Mouse (Mus musculus): Measurements from ENCODE around the gene Mrps9. TPM values are rescaled to one million over a fixed set of nuclear protein-coding genes. Genes with fewer than 3 reads are reported as not detected.

Mrps9 gene
- polyA plus RNA-seq (2016; fragmentation: Nextera tagmentation; extraction: Ambion mirVana), result 46.3 and 50.4 TPM in 2 replicates

DNA sequence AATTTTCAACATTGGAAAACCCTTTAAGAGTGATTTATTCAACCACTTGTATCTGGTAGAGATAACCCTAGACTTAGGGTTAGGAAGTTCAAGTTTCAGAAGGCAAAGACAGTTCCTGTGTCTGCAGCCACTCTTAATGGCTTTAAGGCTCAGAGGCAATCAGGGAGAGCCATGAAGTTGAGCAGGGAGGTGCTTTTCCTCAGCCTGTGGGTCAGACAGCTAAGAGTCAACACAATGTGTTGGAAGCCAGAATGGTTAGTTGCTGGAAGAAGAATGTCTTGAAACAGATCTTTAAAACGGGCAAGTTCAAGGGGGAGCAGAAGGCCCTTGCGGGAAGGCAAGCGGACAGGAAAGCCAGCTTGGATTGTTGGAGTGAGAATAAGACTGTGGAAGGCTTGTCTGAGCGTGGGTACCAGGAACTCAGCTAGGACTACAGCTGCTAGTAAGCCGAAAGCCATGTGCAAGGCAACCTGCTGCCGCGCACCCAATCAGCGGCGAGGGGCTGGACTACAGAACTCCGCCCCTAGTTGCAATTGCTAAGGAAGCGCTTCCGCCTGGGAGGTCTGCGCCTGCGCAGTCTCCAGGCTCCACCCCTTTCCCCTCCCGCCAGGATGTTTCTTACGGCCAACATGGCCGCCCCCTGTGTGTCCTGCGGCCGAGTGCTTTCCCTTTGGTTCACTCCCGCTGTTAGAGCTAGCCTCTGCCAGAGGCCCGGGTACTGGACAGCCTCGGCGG lies at the start of gene Mrps9:
TSS of gene Mrps9 (plus strand) at position 571 of the 735 bp plus-strand sequence.
- Histone ChIP-seq H3K27me3 (no peaks in the 10 kb centered on the region), H3K36me3 (replicated peaks) (no peaks in the 10 kb centered on the region), H3K9me3 (no peaks in the 10 kb centered on the region), H3K4me2 (peak within 1 kb of the TSS; percentile 73), H3K27ac (0 out of 2 replicates have a peak within 1 kb of the TSS, but pooled peaks have one; percentile 3), H3K9ac (peak within 1 kb of the TSS; percentile 82), H3K4me3 (replicated peaks) (peak within 1 kb of the TSS; percentile 89), H3K4me1 (peaks cover 13% of the 10 kb centered on the region)
- peak; percentile 100 for ATAC-seq (ENCODE audit: low FRiP score)
- WGBS, result 0% methylated on average over 23 of the region's 23 CpGs

DNA sequence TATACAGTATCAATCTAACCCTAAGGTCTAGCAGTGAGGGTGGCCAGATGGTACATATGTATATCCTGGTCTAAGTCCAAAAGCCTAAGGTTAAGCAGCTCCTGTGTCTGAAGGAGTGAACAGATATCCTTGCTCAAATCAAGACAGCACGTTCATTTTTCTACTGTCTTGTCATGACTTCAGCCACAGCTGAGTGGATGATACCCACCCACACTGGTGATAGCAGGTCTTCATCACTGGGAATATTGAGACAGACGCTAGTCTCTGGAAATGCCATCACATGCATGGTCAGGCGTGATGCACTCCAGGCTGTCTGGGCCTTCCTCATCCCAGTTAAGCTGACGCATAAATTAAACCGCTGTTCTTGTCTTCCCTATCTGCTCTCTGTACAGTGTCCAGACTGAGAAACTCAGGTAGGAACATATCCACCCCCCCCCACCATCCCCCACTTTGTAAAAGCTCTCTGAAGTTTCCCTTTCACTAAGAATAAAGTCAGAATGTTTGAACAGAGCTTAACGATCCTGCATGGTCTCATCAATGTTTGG lies 37.7 kb upstream of the Mrps9 start:
- H3K4me1 ChIP-seq, result no peaks in the 10 kb centered on the region
- no peaks in the 10 kb centered on the region for H3K36me3 ChIP-seq (replicated peaks)
- no peak overlapping the region for H3K9ac ChIP-seq
- no peak for ATAC-seq (ENCODE audit: low FRiP score)
- 93% methylated on average over 6 of the region's 6 CpGs for WGBS
- H3K4me2 ChIP-seq, result no peak overlapping the region
- no peaks in the 10 kb centered on the region for H3K27me3 ChIP-seq
- H3K27ac ChIP-seq, result no peak overlapping the region
- no peaks in the 10 kb centered on the region for H3K9me3 ChIP-seq
- no peak overlapping the region for H3K4me3 ChIP-seq (replicated peaks)

GRCm38 (mm10) chr1:42814798-42815619 lies 36.0 kb upstream of the Mrps9 start:
- no peak overlapping the region for H3K27ac ChIP-seq
- 89% methylated on average over 15 of the region's 15 CpGs for WGBS
- H3K36me3 ChIP-seq (replicated peaks), result no peaks in the 10 kb centered on the region

DNA sequence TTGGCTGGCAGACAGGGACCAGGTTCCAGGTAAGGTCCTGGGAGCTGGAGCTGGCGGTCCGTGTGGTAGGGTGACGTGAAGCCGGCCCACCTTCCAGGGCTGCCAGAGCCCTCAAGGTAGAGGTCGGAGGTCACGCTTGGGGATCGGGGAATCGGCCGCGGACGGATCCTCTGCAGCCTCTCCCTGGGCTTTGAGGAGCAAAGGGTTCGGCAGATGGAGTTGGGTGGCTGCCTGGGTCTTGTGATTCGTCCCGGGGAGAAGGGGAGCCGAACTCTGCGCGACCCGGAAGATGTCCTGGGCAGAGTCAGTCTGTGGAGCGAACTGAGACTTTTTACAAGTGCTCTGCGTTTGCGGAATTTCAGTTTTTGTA lies 350 bp downstream of the Mrps9 start:
- Histone ChIP-seq H3K36me3 (replicated peaks) (no peaks in the 10 kb centered on the region), H3K27me3 (no peaks in the 10 kb centered on the region), H3K4me3 (replicated peaks) (peak overlapping the region; percentile 89), H3K4me1 (peaks cover 13% of the 10 kb centered on the region), H3K9ac (peak overlapping the region; percentile 82), H3K27ac (0 out of 2 replicates have a peak overlapping the region, but pooled peaks have one; percentile 3), H3K4me2 (peak overlapping the region; percentile 73), H3K9me3 (no peaks in the 10 kb centered on the region)
- under 1% methylated on average over 21 of the region's 21 CpGs for WGBS
- no peak for ATAC-seq (ENCODE audit: low FRiP score)

More at GRCm38 (mm10) chr1:42814798-42815619, 36.0 kb upstream of the Mrps9 start:
- Histone ChIP-seq H3K9ac (no peak overlapping the region), H3K4me1 (no peaks in the 10 kb centered on the region), H3K27me3 (no peaks in the 10 kb centered on the region), H3K4me3 (replicated peaks) (no peak overlapping the region), H3K4me2 (no peak overlapping the region), H3K9me3 (no peaks in the 10 kb centered on the region)
- no peak for ATAC-seq (ENCODE audit: low FRiP score)

- no peak for ATAC-seq (ENCODE audit: low FRiP score)
- Histone ChIP-seq H3K4me1 (peaks cover 13% of the 10 kb centered on the region), H3K9me3 (no peaks in the 10 kb centered on the region), H3K9ac (peak overlapping the region; percentile 82), H3K4me2 (peak overlapping the region; percentile 73), H3K4me3 (replicated peaks) (peak overlapping the region; percentile 89), H3K27me3 (no peaks in the 10 kb centered on the region), H3K36me3 (replicated peaks) (no peaks in the 10 kb centered on the region), H3K27ac (no peak overlapping the region)
- WGBS, result 4% methylated on average over 16 of the region's 16 CpGs
Observed at GRCm38 (mm10) chr1:42851810-42852209, 777 bp downstream of the Mrps9 start.

DNA sequence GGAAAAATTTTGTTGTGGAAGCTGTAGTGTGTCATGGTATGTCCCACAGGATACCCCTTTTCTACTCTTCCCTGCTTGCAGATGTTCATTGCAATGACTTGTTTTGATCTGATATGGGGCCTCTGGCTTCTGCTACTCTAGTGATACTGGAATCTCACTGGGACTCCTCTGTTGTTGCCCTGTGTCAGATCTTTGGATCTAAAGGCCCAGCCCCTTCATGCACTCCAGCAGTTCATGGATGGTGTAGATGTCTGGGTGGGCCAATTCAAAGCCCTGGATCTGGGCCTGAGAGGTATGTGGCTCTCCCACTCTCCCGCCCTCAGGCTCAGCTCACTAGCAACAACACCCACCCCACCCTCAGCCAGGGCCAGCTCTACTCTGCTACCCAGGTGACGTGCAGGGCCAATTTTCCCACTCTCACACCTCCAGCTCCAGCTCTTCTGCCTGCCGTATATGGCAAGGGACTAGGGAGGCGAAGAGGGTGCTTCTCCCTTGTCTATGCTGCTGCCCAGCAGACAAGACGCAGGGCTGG lies 13.8 kb downstream of the Mrps9 start:
- Histone ChIP-seq H3K27ac (no peak overlapping the region), H3K27me3 (no peaks in the 10 kb centered on the region), H3K36me3 (replicated peaks) (peaks cover 27% of the 10 kb centered on the region), H3K9me3 (no peaks in the 10 kb centered on the region), H3K4me3 (replicated peaks) (no peak overlapping the region), H3K9ac (no peak overlapping the region), H3K4me2 (no peak overlapping the region), H3K4me1 (no peaks in the 10 kb centered on the region)
- WGBS, result 92% methylated on average over 5 of the region's 5 CpGs
- ATAC-seq (ENCODE audit: low FRiP score), result no peak

DNA sequence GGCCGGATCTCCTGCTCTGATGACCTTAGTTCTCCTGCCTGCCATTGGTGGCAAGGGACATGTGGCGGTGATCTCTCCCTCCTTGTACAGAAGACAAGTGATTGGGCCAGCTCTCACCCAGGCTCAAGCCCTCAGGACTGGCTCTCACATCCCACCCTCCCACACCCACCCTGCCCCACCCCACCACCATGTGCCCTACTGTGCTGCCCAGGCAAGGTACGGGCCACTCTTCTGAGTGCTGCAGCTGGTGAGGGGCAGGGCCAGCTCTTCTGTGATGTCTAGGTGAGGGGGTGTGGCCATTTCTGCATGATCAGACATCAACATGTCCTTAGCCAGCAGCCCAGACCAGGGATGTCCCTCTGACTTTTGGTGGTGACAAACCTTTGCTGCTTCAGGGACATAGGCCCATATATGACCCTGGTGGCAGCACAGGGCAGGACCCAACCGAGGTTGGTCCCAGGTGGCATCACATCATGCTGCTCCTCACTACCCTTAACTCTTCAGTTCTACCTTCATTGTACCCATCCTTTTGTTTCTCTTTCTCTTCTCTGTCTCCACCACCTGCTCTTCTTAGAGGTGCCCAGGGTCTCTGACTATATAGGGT lies 14.4 kb downstream of the Mrps9 start:
- 97% methylated on average over 4 of the region's 4 CpGs for WGBS
- Histone ChIP-seq H3K4me3 (replicated peaks) (no peak overlapping the region), H3K4me2 (no peak overlapping the region), H3K27me3 (no peaks in the 10 kb centered on the region), H3K9me3 (no peaks in the 10 kb centered on the region), H3K9ac (no peak overlapping the region), H3K4me1 (no peaks in the 10 kb centered on the region), H3K27ac (no peak overlapping the region), H3K36me3 (replicated peaks) (peaks cover 27% of the 10 kb centered on the region)
- ATAC-seq (ENCODE audit: low FRiP score), result peak; percentile 33; the same call in 1 of the 2 replicates

DNA sequence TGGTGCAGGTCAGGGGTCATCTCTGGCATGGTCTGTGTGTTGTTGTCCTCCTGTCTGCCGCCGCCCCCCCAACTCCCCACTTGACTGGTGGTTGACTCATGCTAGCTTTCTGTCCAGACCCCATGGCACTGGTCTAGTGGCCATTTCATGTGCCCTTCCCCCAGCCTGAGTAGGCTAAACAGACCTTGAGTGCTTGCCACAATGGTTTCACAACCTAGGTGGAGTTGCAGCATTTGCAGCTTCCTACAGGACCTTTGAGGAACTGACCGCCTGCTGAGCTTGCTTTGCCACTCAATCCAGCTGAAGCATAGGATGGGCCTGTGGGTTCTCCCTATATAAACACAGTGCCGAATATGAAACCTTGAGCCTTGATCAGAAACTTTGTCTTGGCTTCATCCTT lies 15.0 kb downstream of the Mrps9 start:
- ATAC-seq (ENCODE audit: low FRiP score), result peak; percentile 6; the same call in 1 of the 2 replicates
- H3K9ac ChIP-seq, result no peak overlapping the region
- no peak overlapping the region for H3K27ac ChIP-seq
- no peaks in the 10 kb centered on the region for H3K9me3 ChIP-seq
- H3K4me2 ChIP-seq, result no peak overlapping the region
- 93% methylated on average over 4 of the region's 4 CpGs for WGBS
- H3K4me1 ChIP-seq, result no peaks in the 10 kb centered on the region
- H3K36me3 ChIP-seq (replicated peaks), result peaks cover 27% of the 10 kb centered on the region
- no peak overlapping the region for H3K4me3 ChIP-seq (replicated peaks)
- no peaks in the 10 kb centered on the region for H3K27me3 ChIP-seq

- ATAC-seq (ENCODE audit: low FRiP score), result no peak
- 97% methylated on average over 3 of the region's 3 CpGs for WGBS
- Histone ChIP-seq H3K9me3 (no peaks in the 10 kb centered on the region), H3K9ac (no peak overlapping the region), H3K36me3 (replicated peaks) (peaks cover 27% of the 10 kb centered on the region), H3K27me3 (no peaks in the 10 kb centered on the region), H3K27ac (no peak overlapping the region), H3K4me3 (replicated peaks) (no peak overlapping the region), H3K4me2 (no peak overlapping the region), H3K4me1 (no peaks in the 10 kb centered on the region)
Observed at GRCm38 (mm10) chr1:42867188-42867587, 16.2 kb downstream of the Mrps9 start.

DNA sequence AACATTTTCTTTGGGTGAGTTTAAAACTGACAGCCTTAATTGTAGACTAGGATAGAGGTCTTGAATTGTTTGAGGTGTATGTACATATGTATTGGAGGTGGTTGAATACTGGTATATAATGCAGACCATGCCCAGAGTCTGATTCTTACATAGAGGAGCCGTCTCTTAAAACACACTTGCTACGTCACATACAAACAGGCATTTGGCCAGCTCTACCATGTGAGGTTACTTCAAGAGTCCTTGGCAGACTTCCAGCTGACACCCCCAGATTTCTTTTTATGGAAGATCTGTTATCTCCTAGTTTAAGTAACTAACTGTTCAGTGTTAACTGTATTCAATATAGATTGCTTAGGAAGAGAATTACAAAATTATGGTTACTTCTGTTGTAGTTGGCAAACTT lies 23.1 kb downstream of the Mrps9 start:
- Histone ChIP-seq H3K27ac (no peak overlapping the region), H3K4me3 (replicated peaks) (no peak overlapping the region), H3K27me3 (no peaks in the 10 kb centered on the region), H3K9ac (no peak overlapping the region), H3K4me1 (peaks cover 26% of the 10 kb centered on the region), H3K9me3 (no peaks in the 10 kb centered on the region), H3K4me2 (no peak overlapping the region), H3K36me3 (replicated peaks) (no peaks in the 10 kb centered on the region)
- no peak for ATAC-seq (ENCODE audit: low FRiP score)
- 83% methylated on average over 2 of the region's 2 CpGs for WGBS

GRCm38 (mm10) chr1:42875271-42875670 lies 24.2 kb downstream of the Mrps9 start:
- 85% methylated on average over 5 of the region's 5 CpGs for WGBS
- H3K4me2 ChIP-seq, result no peak overlapping the region
- no peak overlapping the region for H3K27ac ChIP-seq
- peaks cover 26% of the 10 kb centered on the region for H3K4me1 ChIP-seq
- H3K27me3 ChIP-seq, result no peaks in the 10 kb centered on the region
- no peak overlapping the region for H3K9ac ChIP-seq
- H3K36me3 ChIP-seq (replicated peaks), result no peaks in the 10 kb centered on the region
- H3K4me3 ChIP-seq (replicated peaks), result no peak overlapping the region
- H3K9me3 ChIP-seq, result no peaks in the 10 kb centered on the region
- no peak for ATAC-seq (ENCODE audit: low FRiP score)

All from forebrain, embryonic 12.5 days (tissue).